Mouse (Mus musculus) lung, postnatal 0 days (tissue): Measurements from ENCODE around the gene Gnrhr. TPM values are rescaled to one million over a fixed set of nuclear protein-coding genes. Genes with fewer than 3 reads are reported as not detected.

ENCODE experiments used
- ATAC-seq: fragments of 200-750 bp; cut with Nextera tagmentation; 2 replicates; pipeline ENCODE4 v1.8.0; 2017; ENCODE audit warnings: moderate library complexity
- DNase-seq: peaks from one replicate; pipeline ENCODE4 v3.0.0-alpha.2; 2016; ENCODE audit warnings: low spot score
- H3K27ac ChIP-seq: fragments of 300-500 bp; sonication (generic); 2 replicates; pipeline ENCODE4 v1.5.1; 2014; ENCODE audit warnings: antibody characterized with exemption, mild to moderate bottlenecking, low read length, mixed read lengths
- H3K27me3 ChIP-seq: fragments of 300-500 bp; sonication (generic); replicated peaks from 2 replicates; pipeline ENCODE4 v1.6.1; 2014; ENCODE audit warnings: low read length, mixed read lengths; ENCODE audit not compliant: insufficient read depth
- H3K36me3 ChIP-seq: fragments of 300-500 bp; sonication (generic); 2 replicates; pipeline ENCODE4 v1.6.1; 2014; ENCODE audit warnings: low read length, mixed read lengths; ENCODE audit not compliant: insufficient read depth
- H3K4me1 ChIP-seq: fragments of 300-500 bp; sonication (generic); 2 replicates; pipeline ENCODE4 v1.6.1; 2014; ENCODE audit warnings: antibody characterized with exemption, low read depth, low read length, mixed read lengths; ENCODE audit not compliant: insufficient read depth
- H3K4me2 ChIP-seq: fragments of 300-500 bp; sonication (generic); replicated peaks from 2 replicates; pipeline ENCODE4 v1.6.1; 2014; ENCODE audit warnings: low read depth, mild to moderate bottlenecking, low read length, moderate library complexity, mixed read lengths
- H3K4me3 ChIP-seq: fragments of 300-500 bp; sonication (generic); 2 replicates; pipeline ENCODE4 v1.5.1; 2014; ENCODE audit warnings: low read depth, low read length
- H3K9ac ChIP-seq: fragments of 300-500 bp; sonication (generic); replicated peaks from 2 replicates; pipeline ENCODE4 v1.6.1; 2014; ENCODE audit warnings: low read depth, mild to moderate bottlenecking
- H3K9me3 ChIP-seq: fragments of 300-500 bp; sonication (generic); 2 replicates; pipeline ENCODE4 v1.6.1; 2016; ENCODE audit warnings: low read length, mixed read lengths
- CTCF ChIP-seq: IDR thresholded peaks from 2 replicates; pipeline ENCODE4 v1.5.1; 2016; ENCODE audit warnings: antibody characterized with exemption, mild to moderate bottlenecking
- EP300 ChIP-seq: IDR thresholded peaks from 2 replicates; pipeline ENCODE4 v1.6.1; 2016; ENCODE audit warnings: antibody characterized with exemption, mild to moderate bottlenecking, control low read depth
- WGBS: fragments of 180-500 bp; shearing (Covaris S2); extraction: QIAGEN DNeasy Blood & Tissue Kit; methylation state at CpG from one replicate; pipeline ENCODE4 v1.1.7; 2014; 5-methylcytosine and 5-hydroxymethylcytosine counted together
- polyA plus RNA-seq: library from polyadenylated mRNA; unstranded; fragments of >200 nt; fragmentation: Nextera tagmentation; extraction: Ambion mirVana; gene quantifications from 2 replicates; pipeline ENCODE4 v1.2.1, GENCODE M21; 2015

Gene Gnrhr
- polyA plus RNA-seq, 1 experiment from 2014 or later: 0.05 TPM

GRCm38 (mm10) chr5:86190770-86191169 lies 6.9 kb downstream of the Gnrhr start:
- Histone ChIP-seq H3K4me1 (no peaks in the 10 kb centered on the region), H3K27me3 (no peaks in the 10 kb centered on the region), H3K4me3 (no peak overlapping the region), H3K4me2 (no peak overlapping the region), H3K36me3 (no peaks in the 10 kb centered on the region), H3K27ac (no peak overlapping the region), H3K9ac (no peak overlapping the region), H3K9me3 (no peaks in the 10 kb centered on the region)
- 31% methylated on average over 5 of the region's 5 CpGs for WGBS
- peak; percentile 52; the same call in 1 of the 2 replicates for ATAC-seq
- TF ChIP-seq CTCF: peak; percentile 69
- no peak for TF ChIP-seq EP300
- DNase-seq: peak; percentile 73

GRCm38 (mm10) chr5:86190290-86190689 lies 7.4 kb downstream of the Gnrhr start:
- no peak overlapping the region for H3K27ac ChIP-seq
- H3K27me3 ChIP-seq: no peaks in the 10 kb centered on the region
- ATAC-seq (no peak), DNase-seq (no peak)
- H3K9me3 ChIP-seq: no peaks in the 10 kb centered on the region
- H3K4me1 ChIP-seq: no peaks in the 10 kb centered on the region
- TF ChIP-seq CTCF: no peak
- no peak for TF ChIP-seq EP300
- H3K9ac ChIP-seq: no peak overlapping the region
- H3K4me2 ChIP-seq: no peak overlapping the region
- 56% methylated on average over 15 of the region's 15 CpGs for WGBS
- no peaks in the 10 kb centered on the region for H3K36me3 ChIP-seq
- H3K4me3 ChIP-seq: no peak overlapping the region

GRCm38 (mm10) chr5:86187441-86187840 lies 10.3 kb downstream of the Gnrhr start:
- H3K27me3 ChIP-seq: no peaks in the 10 kb centered on the region
- no peak for ATAC-seq
- H3K9me3 ChIP-seq: no peaks in the 10 kb centered on the region
- H3K4me1 ChIP-seq: no peaks in the 10 kb centered on the region
- no peak overlapping the region for H3K9ac ChIP-seq
- H3K4me3 ChIP-seq: no peak overlapping the region
- H3K36me3 ChIP-seq: no peaks in the 10 kb centered on the region
- TF ChIP-seq CTCF (no peak), EP300 (no peak)
- 56% methylated on average over 6 of the region's 6 CpGs for WGBS
- H3K27ac ChIP-seq: no peak overlapping the region
- no peak overlapping the region for H3K4me2 ChIP-seq
- DNase-seq: no peak

GRCm38 (mm10) chr5:86173778-86174177 lies 23.9 kb downstream of the Gnrhr start:
- Histone ChIP-seq H3K36me3 (no peaks in the 10 kb centered on the region), H3K9ac (no peak overlapping the region), H3K4me1 (no peaks in the 10 kb centered on the region), H3K9me3 (no peaks in the 10 kb centered on the region), H3K4me2 (no peak overlapping the region), H3K4me3 (no peak overlapping the region), H3K27me3 (no peaks in the 10 kb centered on the region), H3K27ac (no peak overlapping the region)
- no peak for DNase-seq
- 44% methylated on average over 2 of the region's 2 CpGs for WGBS
- TF ChIP-seq EP300 (no peak), CTCF (no peak)
- no peak for ATAC-seq

GRCm38 (mm10) chr5:86172449-86173161 lies 25.1 kb downstream of the Gnrhr start, which contains the start of gene Uba6:
TSS of gene Uba6 (minus strand) at chr5:86172803.
- Histone ChIP-seq H3K4me3 (peak within 1 kb of the TSS; percentile 69), H3K9ac (peak within 1 kb of the TSS; percentile 35), H3K27ac (peak within 1 kb of the TSS; percentile 73), H3K4me1 (no peaks in the 10 kb centered on the region), H3K27me3 (no peaks in the 10 kb centered on the region), H3K4me2 (peak within 1 kb of the TSS; percentile 87), H3K36me3 (no peaks in the 10 kb centered on the region), H3K9me3 (no peaks in the 10 kb centered on the region)
- no peak for TF ChIP-seq CTCF
- TF ChIP-seq EP300: no peak
- peak; percentile 98 for DNase-seq
- 1% methylated on average over 52 of the region's 67 CpGs for WGBS
- ATAC-seq: peak; percentile 99

- Histone ChIP-seq H3K9me3 (no peaks in the 10 kb centered on the region), H3K36me3 (no peaks in the 10 kb centered on the region), H3K4me3 (peak overlapping the region; percentile 69), H3K27ac (peak overlapping the region; percentile 73), H3K4me1 (no peaks in the 10 kb centered on the region), H3K9ac (peak overlapping the region; percentile 35), H3K4me2 (peak overlapping the region; percentile 87), H3K27me3 (no peaks in the 10 kb centered on the region)
- DNase-seq: no peak
- TF ChIP-seq EP300: no peak
- TF ChIP-seq CTCF: no peak
- ATAC-seq: no peak
- 0% methylated on average over 15 of the region's 15 CpGs for WGBS
Measured at GRCm38 (mm10) chr5:86172088-86172448, 25.6 kb downstream of the Gnrhr start.

Other genes starting within 250 kb of the Gnrhr start
- gene Cenpc1, start 132.3 kb downstream of the Gnrhr start, polyA plus RNA-seq: 10.1 and 10.9 TPM in 2 replicates
- 0.36 and 0.50 TPM in 2 replicates for gene Stap1, start 126.2 kb downstream of the Gnrhr start, polyA plus RNA-seq
- 3.9 and 4.7 TPM in 2 replicates for gene Uba6, start 25.1 kb downstream of the Gnrhr start, polyA plus RNA-seq
- gene Tmprss11c, start 91.4 kb upstream of the Gnrhr start, polyA plus RNA-seq: not detected in 2 replicates
- not detected in 2 replicates for gene Tmprss11d, start 175.5 kb upstream of the Gnrhr start, polyA plus RNA-seq